Mouse (Mus musculus): ENCODE measurements around the gene Ssbp1.

Gene Ssbp1

DNA sequence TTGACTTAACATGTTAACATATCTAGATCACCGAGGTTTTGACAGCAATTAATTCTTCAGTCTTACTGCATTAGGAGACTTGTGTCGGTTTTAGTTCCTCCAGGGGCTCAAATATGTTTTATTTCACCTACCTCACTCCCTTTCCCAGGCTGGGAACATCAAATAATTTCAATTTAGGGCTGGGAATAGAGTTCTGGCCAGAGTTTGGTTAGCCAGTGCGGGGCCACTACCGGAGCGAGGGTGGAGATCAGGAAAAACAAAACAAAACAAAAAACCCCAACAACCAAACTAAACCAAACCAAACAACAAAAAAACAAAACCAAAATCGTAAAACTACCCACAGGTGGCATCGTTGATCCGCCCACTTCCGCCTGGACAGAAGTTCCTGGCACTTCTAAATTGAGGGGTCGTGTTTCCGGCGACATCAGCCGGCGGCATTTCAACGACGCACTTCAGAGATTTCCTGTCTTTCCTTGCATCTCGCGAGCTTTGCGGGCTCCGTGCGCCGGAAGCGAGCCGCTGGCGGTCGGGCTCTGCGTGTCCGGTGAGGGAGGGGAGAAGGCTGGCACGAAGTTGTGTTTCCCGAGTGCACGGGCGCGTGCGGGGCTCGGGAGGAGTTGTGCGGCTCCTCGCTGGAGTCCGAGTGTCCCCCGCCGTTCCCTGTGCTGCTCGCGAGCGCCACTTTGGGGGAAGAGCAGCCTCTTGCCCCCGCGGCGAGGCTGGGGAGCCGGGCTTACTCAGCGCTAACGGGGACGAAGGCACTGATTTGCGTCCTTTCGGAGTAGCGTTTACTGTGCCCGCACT is at the start of gene Ssbp1:
Gene Ssbp1 (plus strand): TSS at position 437 of the 804 bp plus-strand sequence.
- ChIA-PET POLR2A (interaction anchor here (0.5 to 2.1 kb wide), 12 partner anchors 12 to 598 kb away, joined by 3 to 10 read pairs (median 4); partner anchors contain the start of genes Agk (in 2 of the 4) and Tmem178b (in 1 of the 4)), CTCF (interaction anchor here in 2 of 4 experiments (0.9 to 1.0 kb wide), 3 partner anchors 17 to 235 kb away, joined by 3 to 5 read pairs (median 4); no protein-coding TSS in a partner anchor)

GRCm38 (mm10) chr6:40423013-40423412 is 48.1 kb upstream of the Ssbp1 start:
- ChIA-PET CTCF (interaction anchor here in 3 of 4 experiments (0.5 to 1.9 kb wide), 11 partner anchors 12 to 361 kb away, joined by 3 to 16 read pairs (median 4); partner anchors contain the start of gene E330009J07Rik (in 2 of the 3)), POLR2A (interaction anchor here in 1 of 4 experiments (0.7 to 1.9 kb wide), 4 partner anchors 12 to 49 kb away, joined by 3 to 8 read pairs (median 4); partner anchors contain the start of genes E330009J07Rik and Ssbp1)

GRCm38 (mm10) chr6:40423774-40424173 is 47.4 kb upstream of the Ssbp1 start:
- CTCF ChIA-PET = interaction anchor here (0.5 to 1.9 kb wide), 19 partner anchors 9 to 420 kb away, joined by 3 to 16 read pairs (median 4); partner anchors contain the start of gene E330009J07Rik (in 2 of the 4)
- POLR2A ChIA-PET = interaction anchor here in 1 of 4 experiments (0.6 to 1.9 kb wide), 5 partner anchors 12 to 48 kb away, joined by 3 to 8 read pairs (median 3); partner anchors contain the start of gene Ssbp1

DNA sequence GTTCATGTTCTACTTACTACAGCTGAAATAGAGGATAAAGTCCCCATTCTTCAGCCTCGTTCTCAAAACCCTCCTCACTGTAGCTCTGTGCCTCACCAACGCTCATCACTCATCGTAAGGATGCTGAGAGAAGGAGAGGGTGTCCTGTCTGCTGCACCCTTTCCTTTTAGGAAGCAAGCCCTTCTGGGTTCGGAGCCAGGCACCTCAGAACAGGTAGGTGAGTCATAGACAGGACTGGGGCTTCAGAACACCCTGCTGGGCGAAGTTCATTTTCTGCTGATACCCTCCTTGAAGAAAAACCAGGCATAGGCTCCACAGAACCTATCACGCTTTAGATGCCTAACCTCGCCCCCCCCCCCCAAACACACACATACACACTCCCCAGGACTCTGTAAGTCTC is 43.7 kb upstream of the Ssbp1 start:
- ChIA-PET CTCF (interaction anchor here in 1 of 4 experiments (0.6 kb wide), 1 partner anchor 1007 kb away, joined by 3 read pairs; the partner anchor contains the start of gene Mkrn1), POLR2A (interaction anchor here in 3 of 4 experiments (0.6 to 0.9 kb wide), 5 partner anchors 8 to 71 kb away, joined by 3 to 6 read pairs (median 3); partner anchors contain the start of gene E330009J07Rik (in 1 of the 3))

- ChIA-PET POLR2A (no interaction called here), CTCF (no interaction called here)
Observed at GRCm38 (mm10) chr6:40428696-40429095, 42.5 kb upstream of the Ssbp1 start.

- CTCF ChIA-PET = no interaction called here
- POLR2A ChIA-PET = interaction anchor here in 1 of 4 experiments (0.6 kb wide), 1 partner anchor 255 kb away, joined by 3 read pairs; no protein-coding TSS in a partner anchor
Observed at GRCm38 (mm10) chr6:40429521-40429931, 41.6 kb upstream of the Ssbp1 start.

DNA sequence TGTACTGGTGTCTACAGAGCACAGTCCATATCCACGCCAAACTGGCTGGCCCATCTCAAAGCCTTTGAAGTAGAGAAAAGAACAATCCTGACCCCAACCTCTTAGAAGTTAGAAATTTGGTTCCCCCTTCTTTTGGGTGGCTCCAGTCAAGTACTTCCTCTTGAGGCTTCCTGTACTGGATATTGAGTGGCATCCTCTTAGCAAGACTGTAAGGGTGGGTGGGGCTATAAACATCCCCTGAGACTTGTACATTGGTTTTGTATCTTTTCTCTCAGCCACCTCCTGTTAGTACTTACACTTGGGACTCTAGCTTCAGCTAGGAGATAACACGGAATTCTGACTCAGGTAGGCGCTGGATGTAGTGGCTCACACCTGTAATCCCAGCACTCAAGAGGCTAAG is 40.9 kb upstream of the Ssbp1 start:
- POLR2A ChIA-PET = interaction anchor here in 1 of 4 experiments (0.5 to 0.6 kb wide), 2 partner anchors 167 to 254 kb away, joined by 3 to 5 read pairs; no protein-coding TSS in a partner anchor
- CTCF ChIA-PET = interaction anchor here in 1 of 4 experiments (1.0 kb wide), 1 partner anchor 59 kb away, joined by 3 read pairs; no protein-coding TSS in a partner anchor

DNA sequence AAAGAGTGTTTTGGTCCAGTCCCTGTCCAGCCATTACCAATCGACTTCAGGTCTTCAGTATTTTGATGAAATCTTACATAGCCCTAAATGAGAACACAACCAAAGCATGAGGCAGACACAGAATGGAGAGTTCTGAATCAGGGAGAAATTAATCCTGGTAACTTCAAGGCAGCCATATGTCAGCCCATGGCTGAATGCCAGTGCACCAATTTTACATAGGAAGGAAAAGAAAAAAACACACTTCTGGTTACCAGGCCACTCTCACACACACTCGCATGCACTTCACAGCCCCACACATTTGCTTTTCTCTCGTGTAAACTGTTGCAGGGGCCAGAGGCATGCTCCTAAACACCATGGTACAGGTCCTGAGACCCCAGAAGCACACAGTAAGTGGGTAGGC is 40.3 kb upstream of the Ssbp1 start:
- CTCF ChIA-PET = interaction anchor here in 1 of 4 experiments (1.0 kb wide), 1 partner anchor 60 kb away, joined by 3 read pairs; no protein-coding TSS in a partner anchor

GRCm38 (mm10) chr6:40431356-40431755 is 39.8 kb upstream of the Ssbp1 start:
- CTCF ChIA-PET = interaction anchor here in 1 of 4 experiments (2.1 kb wide), 1 partner anchor 8 kb away, joined by 5 read pairs; no protein-coding TSS in a partner anchor
- POLR2A ChIA-PET = interaction anchor here in 1 of 4 experiments (1.1 kb wide), 1 partner anchor 46 kb away, joined by 4 read pairs; no protein-coding TSS in a partner anchor

More for the DNA sequence above, 40.3 kb upstream of the Ssbp1 start:
- POLR2A ChIA-PET = interaction anchor here in 1 of 4 experiments (1.1 kb wide), 1 partner anchor 47 kb away, joined by 4 read pairs; no protein-coding TSS in a partner anchor

- ChIA-PET CTCF (interaction anchor here in 1 of 4 experiments (2.1 kb wide), 1 partner anchor 8 kb away, joined by 5 read pairs; no protein-coding TSS in a partner anchor), POLR2A (interaction anchor here in 1 of 4 experiments (1.1 kb wide), 1 partner anchor 46 kb away, joined by 4 read pairs; no protein-coding TSS in a partner anchor)
Observed at GRCm38 (mm10) chr6:40431812-40432211, 39.3 kb upstream of the Ssbp1 start.

GRCm38 (mm10) chr6:40432346-40433275 is 38.5 kb upstream of the Ssbp1 start:
- POLR2A ChIA-PET = no interaction called here

GRCm38 (mm10) chr6:40434697-40435096 is 36.5 kb upstream of the Ssbp1 start:
- ChIA-PET CTCF (interaction anchor here in 3 of 4 experiments (0.9 to 2.8 kb wide), 6 partner anchors 8 to 31 kb away, joined by 3 to 16 read pairs (median 4); no protein-coding TSS in a partner anchor), POLR2A (interaction anchor here (0.6 to 2.0 kb wide), 14 partner anchors 13 to 733 kb away, joined by 3 to 5 read pairs (median 4); partner anchors contain the start of genes Agk (in 1 of the 4) and Ssbp1 (in 1 of the 4))

More at GRCm38 (mm10) chr6:40432346-40433275, 38.5 kb upstream of the Ssbp1 start:
- CTCF ChIA-PET = interaction anchor here in 1 of 4 experiments (2.1 kb wide), 1 partner anchor 9 kb away, joined by 5 read pairs; no protein-coding TSS in a partner anchor

- POLR2A ChIA-PET = interaction anchor here (0.6 to 2.0 kb wide), 26 partner anchors 8 to 733 kb away, joined by 3 to 7 read pairs (median 4); partner anchors contain the start of genes Agk (in 1 of the 4) and Ssbp1 (in 1 of the 4)
- CTCF ChIA-PET = interaction anchor here in 3 of 4 experiments (0.6 to 2.8 kb wide), 7 partner anchors 8 to 631 kb away, joined by 4 to 16 read pairs (median 7); no protein-coding TSS in a partner anchor
Observed at GRCm38 (mm10) chr6:40435151-40436046, 35.8 kb upstream of the Ssbp1 start.

- ChIA-PET CTCF (interaction anchor here in 3 of 4 experiments (0.6 to 2.8 kb wide), 5 partner anchors 13 to 631 kb away, joined by 4 to 16 read pairs (median 8); no protein-coding TSS in a partner anchor), POLR2A (interaction anchor here (0.6 to 1.6 kb wide), 14 partner anchors 8 to 565 kb away, joined by 3 to 7 read pairs (median 4); no protein-coding TSS in a partner anchor)
Observed at GRCm38 (mm10) chr6:40436047-40436483, 35.1 kb upstream of the Ssbp1 start, which contains the start of gene E330009J07Rik. Gene E330009J07Rik (minus strand): TSS chr6:40436135.

DNA sequence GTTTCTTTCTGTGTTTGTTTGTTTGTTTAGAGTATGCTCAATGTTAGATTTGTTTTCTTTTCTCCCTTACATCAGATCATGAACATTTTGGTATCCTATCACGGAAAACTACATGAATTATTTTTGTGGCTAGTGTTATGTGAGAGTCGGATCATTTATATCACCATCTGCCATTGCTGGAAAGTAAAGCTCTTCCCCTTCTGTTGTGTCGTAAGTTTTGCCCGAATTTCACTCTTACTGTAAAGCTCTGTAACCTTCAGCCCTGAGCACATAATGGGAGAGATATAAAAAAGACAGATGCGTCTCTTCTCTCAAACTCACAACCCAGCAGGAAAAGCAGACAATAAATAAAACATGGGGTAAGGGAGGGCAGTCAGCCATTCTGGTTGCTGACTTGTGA is 32.2 kb upstream of the Ssbp1 start, which contains the start of gene Wee2:
Gene Wee2 (plus strand): TSS at position 153 of the 400 bp plus-strand sequence.
- POLR2A ChIA-PET = no interaction called here

DNA sequence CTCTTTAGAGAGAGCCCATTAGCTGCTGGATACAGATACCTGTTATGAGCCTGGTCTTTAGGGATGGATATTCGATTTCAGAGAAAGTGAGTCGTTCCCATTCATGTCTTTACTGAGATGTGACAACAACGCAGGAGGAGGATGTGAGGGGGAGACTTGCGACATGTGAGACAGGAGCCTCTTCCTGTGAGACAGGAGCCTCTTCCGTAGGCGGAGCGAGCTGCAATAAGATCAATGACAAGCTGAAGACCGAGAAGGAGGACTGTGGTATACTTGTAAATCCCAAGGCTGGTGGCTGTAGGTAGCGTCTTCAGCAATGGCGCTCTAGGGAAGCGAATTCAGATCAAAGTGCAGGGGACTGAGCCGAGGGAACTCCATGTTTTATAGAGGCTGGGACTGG is 31.4 kb upstream of the Ssbp1 start:
- ChIA-PET POLR2A (interaction anchor here in 1 of 4 experiments (0.6 kb wide), 1 partner anchor 12 kb away, joined by 3 read pairs; no protein-coding TSS in a partner anchor), CTCF (interaction anchor here in 1 of 4 experiments (1.5 kb wide), 1 partner anchor 46 kb away, joined by 3 read pairs; no protein-coding TSS in a partner anchor)

More for the DNA sequence above, 32.2 kb upstream of the Ssbp1 start, which contains the start of gene Wee2:
- CTCF ChIA-PET = interaction anchor here in 2 of 4 experiments (0.9 to 1.5 kb wide), 3 partner anchors 16 to 202 kb away, joined by 3 read pairs; no protein-coding TSS in a partner anchor
